Mouse (Mus musculus): Measurements from ENCODE around the gene Il12rb1. TPM values are rescaled to one million over a fixed set of nuclear protein-coding genes. Genes with fewer than 3 reads are reported as not detected.
A peak's percentile ranks its signal among the peaks of the same experiment; 100 is the strongest.

Gene Il12rb1
- total RNA-seq, 2 experiments from 2014 or later, result 1.5 TPM

DNA sequence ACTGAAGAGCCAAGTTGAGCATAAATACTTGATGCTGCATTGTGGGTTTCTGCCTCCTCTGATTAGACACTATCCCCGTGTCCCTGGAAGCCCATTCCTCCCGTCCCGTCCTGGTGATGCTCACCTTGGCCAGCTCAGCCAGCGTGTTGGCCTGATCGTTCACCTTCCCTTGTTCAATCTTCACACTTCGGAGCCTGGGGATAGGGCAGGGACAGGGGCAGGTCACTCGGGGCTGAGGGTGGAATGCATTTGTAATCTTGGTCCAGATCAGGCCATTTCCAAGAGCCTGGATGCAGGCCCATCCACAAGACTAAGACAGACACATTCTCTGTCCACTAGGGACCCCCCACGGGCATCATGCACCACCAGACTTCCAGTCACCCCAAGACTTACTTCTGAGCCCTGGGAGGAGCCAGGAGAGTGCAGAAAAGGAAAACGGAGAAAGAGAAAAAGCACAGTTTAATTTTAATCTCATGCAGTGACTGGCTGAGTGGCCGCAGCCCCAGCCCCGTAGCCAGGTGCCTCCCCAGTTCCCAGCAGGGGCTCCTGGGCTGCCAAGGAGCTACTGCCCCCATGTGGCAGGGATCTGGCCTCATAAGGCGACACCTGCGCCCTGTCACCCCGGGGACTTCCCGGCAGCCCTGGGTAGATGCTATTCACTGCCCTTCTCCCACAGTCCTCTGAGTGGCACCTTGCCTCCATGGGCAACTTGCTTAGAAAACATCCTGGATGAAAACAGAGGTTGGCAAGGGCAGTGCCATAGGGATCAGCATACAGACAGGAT lies 38.3 kb downstream of the Il12rb1 start:
- no peak for DNase-seq (ENCODE audit: low spot score in 2 of 2)

DNA sequence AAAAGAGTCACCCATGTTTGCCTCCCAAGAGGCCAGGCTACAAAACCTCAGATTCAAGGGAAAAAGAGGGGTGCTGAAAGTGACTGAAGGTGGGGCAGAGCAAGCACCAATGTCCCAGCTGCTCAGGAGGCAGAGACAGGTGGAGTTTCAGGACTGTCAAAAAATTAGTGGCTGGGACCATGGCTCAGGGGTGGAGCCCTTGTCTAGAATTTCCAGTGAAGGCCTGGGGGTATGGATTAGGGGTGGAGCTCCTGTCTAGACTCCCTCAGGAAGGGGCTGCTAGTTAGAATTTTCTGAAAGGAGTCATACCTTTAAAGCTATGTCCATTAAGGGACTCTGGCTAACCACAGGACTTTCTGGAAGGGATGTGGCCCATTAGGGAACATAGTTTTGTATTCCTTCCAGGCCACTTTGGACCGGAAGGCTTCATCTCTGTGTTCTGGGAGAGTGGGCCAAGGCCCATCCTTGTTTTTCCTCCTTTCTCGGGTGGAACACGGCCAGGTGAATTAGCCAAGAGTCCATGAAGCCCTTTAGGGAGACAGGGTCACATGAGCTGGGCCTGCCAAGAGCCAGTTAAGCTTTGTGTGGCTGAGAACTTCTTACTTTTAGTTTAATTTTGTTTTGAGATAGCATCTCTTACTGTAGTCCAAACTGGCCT lies 41.2 kb downstream of the Il12rb1 start:
- DNase-seq (ENCODE audit: low spot score in 2 of 2), result no peak

DNA sequence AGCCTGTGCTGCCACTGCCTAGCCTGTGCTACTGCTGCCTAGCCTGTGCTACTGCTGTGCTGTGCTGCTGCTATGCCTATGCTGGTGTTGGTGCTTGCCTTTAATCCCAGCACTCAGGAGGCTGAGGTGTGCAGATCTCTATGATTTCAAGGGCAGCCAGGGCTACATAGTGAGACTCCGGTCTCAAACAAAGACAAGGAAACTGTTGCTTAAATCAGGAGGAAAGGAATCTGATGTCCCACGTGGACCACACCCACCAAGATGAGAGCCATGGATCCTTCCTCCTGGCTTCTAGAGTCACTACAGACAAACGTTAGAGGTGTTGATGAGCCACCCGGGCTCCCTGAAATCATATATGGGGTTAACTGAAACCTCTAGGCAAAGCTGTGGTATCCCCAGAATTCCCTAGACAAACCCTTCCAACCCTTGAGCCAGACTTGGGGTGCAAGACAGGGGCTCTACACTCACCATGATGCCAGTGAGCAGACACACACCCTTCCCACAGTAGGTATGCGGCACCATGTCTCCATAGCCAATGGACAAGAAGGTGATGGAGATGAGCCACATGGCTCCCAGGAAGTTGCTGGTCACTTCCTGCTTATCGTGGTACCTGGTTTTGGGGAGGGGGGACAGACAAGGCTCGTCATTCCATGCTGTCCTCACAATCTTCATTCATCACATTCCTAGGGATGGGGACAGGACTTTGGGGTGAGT lies 42.0 kb downstream of the Il12rb1 start:
- DNase-seq (ENCODE audit: low spot score in 2 of 2), result no peak

DNA sequence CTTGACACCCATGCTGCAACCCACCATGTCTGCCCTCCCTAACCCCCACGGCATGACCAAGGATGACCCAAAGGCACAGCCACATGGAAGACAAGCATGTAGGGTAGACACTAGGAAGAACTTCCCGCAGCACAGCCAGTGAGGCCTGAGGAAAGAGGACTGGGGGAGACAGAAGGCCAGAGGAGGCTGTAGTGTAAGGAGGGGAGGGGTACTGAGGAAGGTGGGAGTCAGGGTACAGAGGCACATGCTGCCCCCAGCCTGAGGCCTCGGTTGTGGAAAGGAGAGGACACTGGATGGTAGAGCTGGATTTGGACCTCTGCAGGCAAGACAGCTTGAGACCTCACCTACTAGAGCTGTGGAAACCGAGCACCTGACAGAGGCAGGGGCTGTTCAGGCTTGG lies 42.7 kb downstream of the Il12rb1 start:
- DNase-seq (ENCODE audit: low spot score in 2 of 2), result no peak

DNA sequence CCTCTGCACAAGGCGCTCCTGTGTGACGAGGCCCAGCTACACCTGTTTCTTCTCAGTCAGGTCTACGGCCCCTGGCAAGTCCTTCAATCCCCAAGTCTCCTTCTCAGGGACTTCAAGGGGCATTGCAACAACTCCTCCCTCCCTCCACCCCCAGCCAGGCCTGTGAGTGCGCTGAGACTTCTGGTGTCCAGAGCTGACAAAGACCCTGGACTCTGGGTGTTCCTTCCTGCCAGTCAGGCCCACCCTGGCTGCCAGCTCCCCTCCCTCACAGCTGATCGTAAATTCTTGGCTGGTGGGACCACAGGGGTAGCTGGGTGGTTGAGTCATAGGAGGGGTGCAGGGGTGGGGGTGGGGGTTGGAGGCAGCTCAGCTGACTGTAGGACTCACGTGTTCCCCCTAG lies 43.6 kb downstream of the Il12rb1 start:
- no peak for DNase-seq (ENCODE audit: low spot score in 2 of 2)

DNA sequence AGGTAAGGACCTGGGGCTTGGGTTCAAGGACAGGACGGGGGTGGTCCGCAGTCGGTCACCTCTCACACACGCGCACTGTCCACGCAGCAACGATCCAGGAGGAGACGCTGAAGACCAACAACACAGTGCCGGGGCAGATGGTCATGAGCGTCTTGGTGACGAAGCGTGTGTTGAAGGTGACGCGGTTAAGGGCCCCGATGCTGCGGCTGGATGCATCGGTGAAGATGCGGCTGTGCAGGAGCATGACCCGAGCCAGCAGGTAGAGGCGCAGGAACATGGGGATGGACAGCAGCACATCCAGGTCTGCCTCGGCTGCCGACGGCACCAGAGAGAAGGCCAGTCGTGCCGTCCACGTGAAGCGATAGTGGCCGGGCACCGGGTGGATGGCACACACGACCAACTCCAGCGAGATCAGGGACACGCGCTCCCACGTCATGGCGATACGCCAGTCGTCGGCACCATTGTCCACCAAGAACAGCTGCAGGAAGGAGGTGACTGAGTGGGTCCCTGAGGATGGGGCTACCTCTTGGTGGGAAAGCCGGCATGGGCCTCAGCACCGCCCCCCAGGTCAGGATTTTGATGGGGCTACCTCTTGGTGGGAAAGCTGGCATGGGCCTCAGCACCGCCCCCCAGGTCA lies 44.5 kb downstream of the Il12rb1 start:
- DNase-seq (ENCODE audit: low spot score in 2 of 2), result no peak

DNA sequence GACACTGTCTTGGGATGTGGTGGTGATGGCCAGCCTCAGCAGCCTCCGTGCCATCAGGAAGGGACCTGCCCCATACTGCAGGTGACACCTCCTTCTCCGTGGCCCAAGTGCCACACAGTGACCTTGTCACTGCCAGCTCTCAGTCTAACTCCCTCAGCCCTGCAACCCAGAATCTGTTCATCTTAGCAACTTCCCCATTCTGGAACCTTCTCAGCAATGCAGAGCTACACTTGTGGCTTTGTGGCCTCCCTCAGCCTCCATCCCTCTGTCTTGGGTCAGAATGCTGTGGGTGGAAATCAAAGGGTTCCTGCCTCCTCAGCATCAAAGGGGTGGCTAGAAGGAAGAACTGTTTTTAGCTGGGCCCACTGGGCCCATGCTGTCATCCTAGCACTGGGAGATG lies 45.6 kb downstream of the Il12rb1 start:
- DNase-seq (ENCODE audit: low spot score in 2 of 2), result no peak

DNA sequence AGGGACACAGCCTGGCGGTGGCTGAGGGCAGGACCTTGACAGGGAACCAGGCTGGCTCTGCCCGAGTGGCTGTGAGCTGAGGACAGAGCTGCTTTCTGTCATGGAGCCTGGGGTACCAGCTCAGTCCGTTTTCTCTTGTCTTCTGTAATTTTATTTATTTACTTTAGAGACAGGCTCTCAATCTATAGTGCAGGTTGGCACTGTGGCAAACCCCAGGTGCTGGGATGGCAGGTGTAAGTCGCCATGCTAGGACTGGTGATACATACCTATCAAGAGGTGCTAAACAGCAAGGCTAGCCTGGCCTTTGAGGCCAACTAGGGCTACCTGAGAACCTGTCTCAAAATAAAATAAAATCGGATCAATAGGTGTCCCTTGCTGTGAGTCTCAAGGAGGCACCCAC lies 47.8 kb downstream of the Il12rb1 start:
- no peak for DNase-seq (ENCODE audit: low spot score in 2 of 2)

DNA sequence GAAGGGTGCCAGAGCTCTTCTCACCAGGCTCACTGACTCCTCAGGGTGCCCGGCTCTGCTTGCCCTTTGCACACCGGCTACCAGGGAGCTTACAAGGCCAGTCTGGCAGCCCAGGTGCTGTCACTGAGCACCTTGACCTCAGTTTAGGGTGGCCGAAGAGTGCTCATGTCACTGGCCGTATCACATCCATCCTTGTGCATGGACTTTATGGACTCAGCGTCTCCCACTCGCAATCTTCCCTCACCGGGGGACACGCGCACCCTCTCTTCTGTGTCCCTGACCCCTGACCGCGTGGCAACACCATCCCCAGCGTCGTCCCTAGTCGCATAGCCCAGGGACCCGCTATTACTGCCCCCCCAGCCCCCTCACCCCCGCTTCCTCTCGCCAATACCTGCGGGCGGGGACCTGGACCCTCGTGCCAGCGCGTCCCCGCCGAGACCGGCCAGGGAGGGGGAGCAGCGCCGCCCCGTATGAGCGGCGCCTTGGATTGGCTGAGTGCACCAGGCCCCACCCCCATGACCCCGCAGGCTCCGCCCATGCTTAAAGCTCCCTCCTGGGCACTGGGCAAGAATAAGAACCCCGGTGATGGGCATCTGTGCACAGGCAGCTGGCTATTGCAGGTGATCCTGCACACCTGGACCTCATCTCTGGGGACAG lies 48.4 kb downstream of the Il12rb1 start:
- peak in 1 of 2 experiments; percentile 82 for DNase-seq (ENCODE audit: low spot score in 2 of 2)

DNA sequence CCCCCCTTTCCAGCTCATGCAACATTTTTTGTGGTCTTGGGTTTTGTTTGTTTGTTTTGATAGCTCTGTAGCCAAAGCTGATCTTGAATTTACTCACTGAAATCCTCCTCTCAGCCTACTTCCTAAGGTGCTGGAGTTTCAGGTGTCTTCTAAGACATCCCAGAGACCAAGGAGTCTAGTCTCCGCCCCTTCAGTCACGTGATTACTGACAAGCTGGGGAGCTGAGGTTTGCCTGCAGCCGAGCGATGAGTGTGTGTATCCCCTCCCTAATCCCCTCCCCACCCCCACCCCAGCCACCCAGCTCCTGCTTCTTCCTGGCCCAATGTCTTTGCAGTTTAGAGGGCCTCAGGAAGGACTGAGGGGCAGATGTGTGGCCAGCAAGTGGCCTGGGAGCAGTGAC lies 49.3 kb downstream of the Il12rb1 start:
- DNase-seq (ENCODE audit: low spot score in 2 of 2), result no peak

DNA sequence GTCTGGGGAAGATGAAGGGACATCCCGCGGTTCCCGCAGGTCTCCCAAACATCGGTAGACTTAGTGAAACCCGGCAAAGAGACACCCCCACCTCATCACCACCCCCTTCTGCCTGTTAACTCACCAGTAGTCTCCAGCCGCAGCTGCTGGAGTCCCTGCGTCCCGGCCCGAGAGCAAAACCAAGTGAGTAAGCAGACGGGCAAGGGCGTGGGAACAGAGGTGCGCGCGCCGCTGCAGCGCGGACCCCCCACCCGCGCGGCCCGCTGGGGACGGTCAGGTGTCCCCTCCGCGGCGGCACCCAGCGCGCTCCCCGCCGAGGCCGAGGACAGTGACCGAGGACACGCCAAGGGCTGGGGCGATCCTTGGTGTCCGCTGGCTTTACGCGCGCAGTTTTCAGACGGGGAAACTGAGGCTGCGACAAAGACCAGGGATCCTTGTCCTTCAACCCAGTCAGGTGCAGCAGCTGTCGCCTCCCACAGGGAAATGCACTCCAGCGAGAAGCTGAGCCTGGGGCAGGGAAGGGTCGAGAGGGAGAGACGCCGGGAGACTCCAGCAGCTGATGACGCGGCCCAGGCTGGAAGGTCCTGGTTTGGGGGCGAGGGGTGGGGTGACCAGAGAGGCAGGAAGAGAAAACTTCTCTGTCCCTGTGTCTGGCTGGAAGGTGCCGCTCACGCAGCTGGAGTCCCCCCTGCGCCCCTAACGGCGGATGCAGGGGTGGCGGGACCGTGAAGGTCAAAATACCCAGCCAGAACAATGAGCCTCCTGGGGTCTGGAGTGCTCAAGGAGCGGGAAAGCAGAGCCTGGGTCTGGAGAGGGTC lies 54.8 kb downstream of the Il12rb1 start, which contains the start of gene Kcnn1:
Gene Kcnn1, minus strand, starts transcription at position 435 of the 818 bp plus-strand sequence.
- DNase-seq (ENCODE audit: low spot score in 2 of 2), result no peak

DNA sequence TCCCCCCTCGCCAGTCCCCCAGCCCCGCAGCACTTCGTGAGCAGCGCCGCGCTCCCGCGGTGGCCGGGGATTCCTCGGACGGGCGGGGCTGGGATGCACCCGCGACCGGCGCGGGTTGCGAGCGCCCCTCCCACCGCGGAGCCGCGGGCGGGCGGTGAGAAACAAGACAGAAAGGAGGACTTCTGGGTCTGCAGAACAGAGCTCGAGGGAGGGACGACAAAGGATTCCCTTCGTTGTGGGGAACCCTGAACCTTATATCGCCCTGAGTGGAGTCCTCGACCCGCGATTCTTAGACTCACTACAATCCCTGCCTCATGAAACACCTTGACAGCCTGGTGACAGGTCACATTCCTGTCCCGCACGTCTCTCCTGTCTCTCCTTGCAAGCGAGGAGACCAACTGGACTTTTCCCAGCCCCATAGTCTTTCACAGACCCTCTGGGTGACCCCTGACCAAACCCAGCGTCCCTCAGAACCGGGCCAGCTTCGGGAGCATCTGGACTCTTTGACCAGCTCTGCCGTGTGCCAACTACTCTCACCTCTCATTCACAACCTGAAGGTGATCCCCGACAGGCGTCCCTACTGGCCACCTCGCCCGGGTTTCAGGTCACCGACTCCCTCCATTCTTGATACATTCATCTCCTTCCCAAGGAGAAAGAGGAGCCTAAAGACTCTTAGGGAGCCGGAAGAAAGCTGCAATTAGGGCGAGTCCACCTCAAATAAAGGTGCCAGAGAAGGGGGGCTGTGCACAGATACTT lies 55.9 kb downstream of the Il12rb1 start:
- DNase-seq (ENCODE audit: low spot score in 2 of 2), result no peak

DNA sequence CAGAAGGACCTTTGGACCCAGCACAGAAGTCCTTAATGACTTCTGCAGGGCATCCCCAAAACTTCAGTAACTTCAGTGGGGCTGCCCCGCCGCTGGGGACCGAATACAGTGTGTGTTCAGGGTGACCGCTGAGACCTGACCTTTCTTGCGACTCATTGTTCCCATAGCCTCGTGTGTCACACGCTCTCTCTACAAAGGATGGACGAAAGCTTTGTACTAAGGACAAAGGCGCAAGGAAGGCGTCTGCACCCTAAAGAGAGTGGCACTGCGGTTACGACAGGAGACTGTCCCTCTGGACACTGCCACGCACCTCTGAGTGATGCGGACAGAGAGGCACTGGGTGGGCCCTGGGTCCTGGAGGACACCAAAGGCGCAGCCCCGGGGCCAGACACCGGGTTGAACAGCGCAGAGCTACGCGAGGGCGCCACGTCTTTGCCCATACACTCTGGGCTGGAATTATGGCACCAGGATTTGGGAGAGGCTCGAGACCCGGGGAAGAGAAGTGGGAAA lies 56.5 kb downstream of the Il12rb1 start:
- DNase-seq (ENCODE audit: low spot score in 2 of 2), result no peak

DNA sequence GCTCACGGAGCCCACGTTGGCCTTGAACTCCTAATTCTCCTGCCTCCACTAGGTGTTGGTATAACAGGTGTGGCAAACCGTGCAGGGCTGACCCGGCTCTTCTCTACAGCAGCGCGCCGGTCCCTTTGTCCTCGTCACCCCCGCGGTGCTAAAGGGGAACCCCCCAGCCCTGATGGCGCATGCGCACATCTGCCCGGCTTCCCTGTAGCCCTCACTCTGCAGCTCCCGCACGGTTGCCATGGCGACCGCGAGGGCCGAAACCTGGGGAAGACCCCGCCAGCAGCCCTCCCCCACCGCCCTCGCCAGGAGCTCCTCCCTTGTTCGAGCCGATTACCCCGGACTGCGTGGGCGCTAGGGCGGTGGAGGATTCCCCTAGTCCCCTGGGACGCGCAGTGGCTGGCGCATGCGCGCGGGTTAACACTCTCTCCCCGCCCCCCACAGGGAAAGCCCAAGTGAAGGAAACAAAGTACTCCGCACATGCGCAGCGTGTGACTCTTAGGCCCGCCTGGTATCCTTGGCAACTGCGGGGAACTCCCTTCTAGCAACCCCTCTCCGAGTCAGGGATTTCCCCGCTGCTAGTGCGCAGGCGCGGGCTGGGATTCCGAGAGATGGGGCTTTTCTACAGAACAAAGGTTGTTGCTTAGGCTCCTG lies 57.2 kb downstream of the Il12rb1 start:
- DNase-seq (ENCODE audit: low spot score in 2 of 2), result peak; percentile 100

DNA sequence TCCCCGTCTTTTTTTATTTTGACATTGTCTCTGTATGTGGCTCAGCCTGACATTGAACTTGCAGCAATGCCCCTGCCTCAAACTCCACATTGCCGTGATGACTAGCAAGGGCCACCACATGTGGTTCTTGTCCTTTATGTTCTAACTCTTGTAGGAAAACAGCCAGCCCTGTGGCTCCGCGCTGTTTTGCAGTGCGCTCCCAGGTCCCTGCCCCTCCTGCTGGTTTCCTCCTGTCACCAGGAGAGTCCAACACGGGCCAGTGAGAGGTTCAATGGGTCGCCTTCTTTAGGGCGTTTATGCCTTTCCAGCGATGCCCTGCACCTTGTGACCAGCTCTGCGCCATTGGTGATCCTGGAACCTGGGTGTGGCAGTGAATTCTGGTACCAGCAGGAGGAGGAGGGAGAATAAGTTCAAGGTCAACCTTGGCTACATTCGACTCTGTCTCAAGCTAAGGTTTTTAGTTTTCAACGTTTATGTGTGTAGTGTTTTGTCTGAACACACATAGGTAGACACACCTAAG lies 57.8 kb downstream of the Il12rb1 start:
- DNase-seq (ENCODE audit: low spot score in 2 of 2), result no peak

DNA sequence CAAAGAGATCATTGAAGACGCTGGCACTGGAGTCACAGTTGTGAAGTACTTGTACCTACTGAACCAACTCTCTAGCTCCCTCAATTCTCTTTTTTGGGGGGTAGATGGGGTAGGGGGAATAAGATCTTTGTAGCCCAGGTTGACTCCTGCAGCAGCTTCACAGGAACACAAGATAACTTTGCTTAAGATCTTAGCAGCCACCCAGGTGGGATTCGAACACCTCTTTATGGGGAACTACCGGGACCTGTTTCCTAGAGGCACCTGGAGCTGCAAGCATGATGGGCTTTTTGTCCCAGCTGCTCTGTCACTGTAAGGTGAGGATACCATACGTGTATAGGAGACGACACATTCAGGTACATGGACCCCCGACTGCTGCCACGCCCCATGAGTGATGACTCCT lies 58.3 kb downstream of the Il12rb1 start:
- no peak for DNase-seq (ENCODE audit: low spot score in 2 of 2)

DNA sequence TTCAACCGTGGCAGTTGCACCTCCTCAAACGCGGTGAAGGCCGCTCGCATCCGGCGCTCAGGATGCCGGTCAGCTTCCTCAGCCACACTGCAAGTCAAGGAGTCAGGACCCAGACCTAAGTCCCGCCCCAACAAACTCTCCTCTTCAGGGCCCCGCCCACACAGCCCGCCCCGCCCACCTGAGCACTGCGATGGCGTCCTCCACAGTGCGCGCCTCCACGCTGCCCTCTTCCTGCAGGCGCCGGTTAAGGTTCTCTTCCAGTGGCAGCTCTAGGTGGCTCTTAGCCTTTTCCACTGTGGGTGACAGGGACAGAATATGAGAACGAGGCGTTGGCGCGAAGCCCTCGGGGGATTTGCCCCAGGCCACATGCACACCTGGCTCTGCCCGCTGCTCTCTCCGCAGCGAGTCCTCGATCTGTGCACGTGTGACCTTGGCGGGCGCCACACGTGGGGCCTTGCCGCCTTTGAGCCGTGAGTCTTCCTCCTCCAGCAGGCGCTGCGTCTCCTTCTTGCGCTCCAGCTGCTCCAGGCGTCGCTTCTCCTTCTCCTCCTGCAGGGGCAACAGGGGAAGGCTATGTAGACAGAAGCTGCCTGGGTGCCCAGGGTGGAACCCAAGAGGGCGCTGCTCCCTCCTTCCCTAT lies 60.4 kb downstream of the Il12rb1 start:
- DNase-seq (ENCODE audit: low spot score in 2 of 2), result no peak

DNA sequence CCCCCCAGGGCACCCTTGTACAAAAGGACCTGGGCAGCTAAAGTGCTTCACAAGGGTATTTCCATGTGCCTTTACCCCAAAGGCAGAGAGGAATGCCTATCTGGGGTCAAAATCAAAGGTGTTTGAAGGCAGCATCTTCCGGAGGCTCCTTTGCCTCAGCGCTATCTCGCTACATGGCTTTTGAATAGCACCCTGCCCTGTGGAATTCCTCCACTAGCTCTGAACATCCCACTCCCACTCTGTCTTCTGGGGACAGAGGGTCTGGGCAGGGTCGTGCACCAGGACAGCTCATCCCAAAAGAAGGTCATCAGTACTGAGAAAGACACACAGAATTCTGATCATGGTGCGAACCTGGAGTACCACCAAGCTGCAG lies 60.9 kb downstream of the Il12rb1 start:
- DNase-seq (ENCODE audit: low spot score in 2 of 2), result no peak
